Mouse (Mus musculus): ENCODE results near the gene Irf6. TPM values are rescaled to one million over a fixed set of nuclear protein-coding genes. Genes with fewer than 3 reads are reported as not detected.

Gene Irf6
- polyA plus RNA-seq (2012; ENCODE audit: low replicate concordance) = not detected in 2 replicates

DNA sequence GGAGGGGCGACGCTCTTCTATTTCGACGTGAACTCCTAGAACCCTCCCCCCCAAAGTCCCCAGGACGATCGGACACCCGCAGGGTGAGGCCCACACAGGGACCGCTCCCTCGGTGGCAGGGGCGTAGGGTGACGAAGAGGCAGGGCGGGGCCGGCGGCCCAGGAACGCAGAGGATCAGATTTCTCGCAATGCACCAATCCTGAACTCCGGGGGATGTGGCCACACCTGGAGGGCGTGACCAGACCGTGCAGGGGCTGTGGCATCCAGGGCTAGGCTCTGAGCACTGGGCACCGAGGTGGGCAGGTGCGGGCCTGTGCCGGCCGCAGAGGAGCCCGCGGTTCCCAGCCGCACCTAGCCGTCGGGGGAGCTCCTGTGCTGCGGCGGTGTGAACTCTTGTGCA is at the start of gene Irf6:
Gene Irf6 (plus strand): TSS at position 240 of the 400 bp plus-strand sequence.

DNA sequence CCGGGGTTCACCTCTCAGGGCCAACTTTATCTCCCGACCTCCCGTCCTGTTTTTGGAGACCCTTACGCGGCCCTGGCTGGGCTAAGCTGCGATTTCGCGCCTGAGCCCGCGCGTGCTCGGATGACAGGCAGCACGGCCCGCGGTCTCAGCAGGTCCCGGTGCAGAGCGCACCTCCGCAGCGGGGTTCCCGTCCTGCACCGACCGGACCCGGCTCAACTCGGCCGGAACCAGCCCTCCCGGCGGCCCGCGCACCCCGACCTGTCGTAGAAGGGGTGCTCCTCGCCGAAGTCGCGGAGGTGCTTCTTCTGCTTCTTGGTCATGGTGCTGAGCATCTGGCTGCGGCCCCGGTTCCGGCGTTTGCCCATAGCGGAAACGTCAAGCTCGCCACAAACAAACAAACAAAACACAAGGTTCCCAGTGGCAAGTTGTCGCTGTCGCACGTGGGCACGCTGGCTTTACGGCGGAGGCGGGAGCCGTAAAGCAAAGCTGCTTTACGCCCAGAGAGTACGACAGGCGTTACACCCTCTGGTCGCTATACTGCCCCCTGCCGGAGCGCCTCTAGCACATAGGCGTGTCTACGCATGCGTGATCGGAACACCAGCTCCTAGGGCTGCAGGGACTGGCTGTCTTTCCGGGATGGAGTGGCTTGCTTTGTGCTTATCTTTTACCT is 23.0 kb upstream of the Irf6 start, which contains the start of gene Diexf:
Gene Diexf (minus strand): TSS at position 487 of the 670 bp plus-strand sequence.

DNA sequence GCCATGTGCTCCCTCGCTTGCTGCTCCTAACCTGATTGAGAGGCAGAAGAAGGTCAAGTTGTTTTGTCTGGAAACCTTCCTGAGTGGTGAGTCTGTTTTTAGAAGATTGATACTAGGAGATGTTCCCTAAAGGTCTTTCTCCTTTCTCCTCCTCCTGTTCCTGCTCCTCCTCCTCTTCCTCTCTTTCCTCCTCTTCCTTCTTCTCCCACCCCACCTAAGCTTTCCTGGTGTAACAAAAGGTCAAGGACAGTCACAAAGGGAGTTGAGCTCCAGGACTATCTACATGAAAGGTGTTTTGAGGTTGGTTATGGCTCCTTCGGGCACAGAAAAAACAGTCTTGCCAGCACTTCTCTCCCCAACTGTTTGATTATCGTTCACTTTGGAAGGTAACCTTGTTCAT is 14.8 kb downstream of the Irf6 start, which contains the start of gene A130010J15Rik:
Gene A130010J15Rik (plus strand): TSS at position 301 of the 400 bp plus-strand sequence.

DNA sequence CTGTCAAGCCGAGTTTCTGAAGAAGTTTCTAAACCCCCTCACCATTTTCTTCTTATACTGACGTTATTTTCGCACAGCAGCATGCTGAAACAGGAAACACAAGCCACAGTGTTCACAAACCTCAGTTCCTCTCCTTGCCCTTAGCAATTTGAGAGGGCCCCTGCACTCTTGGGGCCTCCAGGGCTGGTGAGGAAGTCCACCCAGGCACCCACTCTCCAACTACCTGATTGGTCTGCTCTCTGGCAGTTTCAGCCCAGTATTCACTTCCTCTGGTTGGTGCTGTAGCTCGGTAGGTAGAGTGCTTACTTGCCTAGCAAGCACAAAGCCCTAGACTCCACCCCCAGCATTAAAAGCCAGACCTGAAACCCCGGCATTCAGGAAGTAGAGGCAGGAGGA is 48.5 kb downstream of the Irf6 start, which contains the start of gene Traf3ip3:
Gene Traf3ip3 (minus strand): TSS at position 321 of the 396 bp plus-strand sequence.

DNA sequence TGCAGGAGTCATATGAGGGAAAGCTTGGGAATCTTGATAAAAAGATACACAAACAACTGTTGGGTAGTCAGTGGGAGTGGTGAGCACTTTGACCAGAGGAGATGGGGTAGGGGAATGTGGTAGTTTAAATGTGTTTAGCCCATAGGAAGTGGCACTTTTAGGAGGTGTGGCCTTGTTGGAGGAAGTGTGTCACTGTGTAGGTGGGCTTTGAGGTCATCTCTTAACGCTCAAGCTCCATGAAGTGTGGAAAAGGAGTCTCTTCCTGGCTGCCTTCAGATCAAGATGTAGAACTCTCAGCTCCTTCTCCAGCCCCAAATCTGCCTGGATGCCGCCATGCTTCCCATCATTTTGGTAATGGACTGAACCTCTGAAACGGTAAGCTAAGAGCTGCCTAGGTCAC is 54.6 kb downstream of the Irf6 start, which contains the start of gene Lamb3:
Gene Lamb3 (plus strand): TSS at position 197 of the 400 bp plus-strand sequence.

Other genes with a start within 250 kb of the Irf6 start
- not detected in 2 replicates for gene Syt14, start 117.3 kb upstream of the Irf6 start, polyA plus RNA-seq (2012; ENCODE audit: low replicate concordance)
- gene Diexf, start 22.8 kb upstream of the Irf6 start, polyA plus RNA-seq (2012; ENCODE audit: low replicate concordance) = 3.2 and 4.9 TPM in 2 replicates
- gene A130010J15Rik, start 14.9 kb downstream of the Irf6 start, polyA plus RNA-seq (2012; ENCODE audit: low replicate concordance) = 0.34 and 1.2 TPM in 2 replicates
- 14.2 and 22.6 TPM in 2 replicates for gene Traf3ip3, start 48.6 kb downstream of the Irf6 start, polyA plus RNA-seq (2012; ENCODE audit: low replicate concordance)
- 0.10 TPM in 1 of 2 replicates, not detected in the other for gene Lamb3, start 54.6 kb downstream of the Irf6 start, polyA plus RNA-seq (2012; ENCODE audit: low replicate concordance)
- 0.54 TPM in 1 of 2 replicates, not detected in the other for gene Hsd11b1, start 111.0 kb downstream of the Irf6 start, polyA plus RNA-seq (2012; ENCODE audit: low replicate concordance)
- gene G0s2, start 120.1 kb downstream of the Irf6 start, polyA plus RNA-seq (2012; ENCODE audit: low replicate concordance) = 2.6 and 4.0 TPM in 2 replicates
- gene Camk1g, start 217.2 kb downstream of the Irf6 start, polyA plus RNA-seq (2012; ENCODE audit: low replicate concordance) = not detected in 2 replicates

All from leukemia stem cell, adult 10-12 weeks (primary cell).